Mouse (Mus musculus): Measurements from ENCODE around the gene Rnpc3.
"Not testable (repeated sequence)": the region's sequence is repeated elsewhere in the genome, so short reads cannot be mapped to it uniquely, and the experiment has no call there.

The Rnpc3 gene

DNA sequence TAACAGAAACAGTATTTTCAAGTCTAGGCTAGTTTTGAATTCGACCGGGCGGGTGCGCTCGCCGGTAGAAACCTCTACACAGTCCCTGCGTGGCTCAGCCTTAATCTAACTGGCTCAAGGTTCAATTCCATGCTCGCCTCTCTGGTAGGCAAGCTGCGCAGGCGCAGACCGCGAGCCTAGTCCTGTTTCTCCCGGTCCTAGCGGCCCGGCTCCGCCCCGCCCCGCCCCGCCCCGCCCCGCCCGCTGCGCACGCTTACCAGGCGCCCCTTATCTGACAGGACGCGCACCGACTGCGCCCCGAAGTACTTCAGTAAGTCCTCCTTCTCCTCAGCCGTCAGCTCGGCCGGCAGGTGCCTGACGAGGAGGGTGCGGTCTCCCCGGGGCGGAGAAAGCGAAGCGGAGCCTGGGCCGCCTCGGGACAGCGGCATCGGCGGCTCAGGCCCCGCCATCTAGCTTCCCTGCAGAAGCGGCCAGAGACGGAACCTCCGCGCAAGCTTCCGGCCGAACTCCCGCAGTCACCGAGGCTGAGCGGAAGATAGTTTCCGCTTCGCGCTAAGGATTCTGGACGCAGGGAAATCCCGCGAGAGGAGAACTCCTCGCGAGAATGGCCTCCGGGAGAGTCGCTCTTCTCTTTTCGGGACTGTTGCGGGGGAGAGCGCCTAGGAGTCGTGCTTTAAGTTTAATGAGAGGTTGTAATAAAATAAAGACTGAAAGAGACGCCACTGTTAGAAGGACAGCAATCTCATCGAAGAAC is at the start of gene Rnpc3:
Rnpc3 (minus strand) TSS at position 544 of the 754 bp plus-strand sequence.
- DNase-seq (ENCODE audit: low read depth in 2 of 2, low spot score in 2 of 2) = peak; percentile 90

DNA sequence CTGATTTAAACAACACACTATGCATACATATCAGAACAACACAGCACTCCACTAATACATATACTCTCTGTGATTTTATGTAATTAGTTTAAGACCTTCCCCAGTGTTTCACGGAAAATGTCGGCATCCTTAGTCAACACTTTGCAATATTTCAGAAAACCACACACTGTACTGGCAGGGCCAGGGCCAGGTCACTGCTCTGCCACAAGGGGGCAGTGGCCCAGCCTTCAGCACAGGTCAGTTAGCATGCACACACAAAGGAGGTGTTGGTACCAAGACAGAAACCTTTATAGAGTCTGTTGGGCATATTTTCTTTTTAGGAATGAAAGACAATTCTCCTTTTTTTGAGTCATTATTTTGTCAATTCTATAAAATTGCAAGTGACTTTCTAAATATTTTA is 27.0 kb upstream of the Rnpc3 start:
- DNase-seq (ENCODE audit: low read depth in 2 of 2, low spot score in 2 of 2) = no peak

DNA sequence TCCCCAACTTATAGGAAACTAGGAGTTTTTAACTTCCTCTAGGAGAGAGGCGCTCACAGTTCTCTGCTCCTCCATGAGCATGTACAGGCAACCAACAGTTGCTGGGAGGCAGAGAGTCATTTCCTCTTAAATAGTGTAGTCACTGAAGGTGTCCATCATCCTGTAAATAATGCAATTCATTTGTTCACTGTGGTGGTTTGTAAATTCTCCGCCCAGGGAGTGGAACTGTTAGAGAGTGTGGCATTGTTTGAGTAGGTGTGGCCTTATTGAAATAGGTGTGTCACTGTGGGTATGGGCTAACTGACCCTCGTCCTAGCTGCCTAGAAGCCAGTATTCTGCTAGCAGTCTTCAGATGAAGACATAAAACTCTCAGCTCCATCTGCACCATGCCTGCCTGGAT is 24.4 kb upstream of the Rnpc3 start:
- no peak for DNase-seq (ENCODE audit: low read depth in 2 of 2, low spot score in 2 of 2)

DNA sequence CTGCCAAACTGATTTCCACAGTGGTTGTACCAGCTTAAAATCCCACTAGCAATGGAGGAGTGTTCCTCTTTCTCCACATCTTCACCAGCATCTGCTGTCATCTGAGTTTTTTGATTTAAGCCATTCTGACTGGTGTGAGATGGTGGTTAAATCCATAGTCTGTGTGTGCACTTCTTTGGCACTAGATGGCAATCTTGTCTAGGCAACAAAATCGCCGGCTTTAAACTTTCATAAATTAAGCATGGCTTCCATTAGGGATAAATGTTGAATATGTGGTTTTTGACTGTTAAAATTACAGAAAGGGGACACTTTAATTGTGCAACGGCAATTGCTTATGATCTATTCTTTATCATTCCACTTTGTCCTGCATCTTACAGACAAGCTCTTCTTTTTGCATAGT is 21.4 kb upstream of the Rnpc3 start:
- DNase-seq (ENCODE audit: low read depth in 2 of 2, low spot score in 2 of 2) = not testable (repeated sequence)

DNA sequence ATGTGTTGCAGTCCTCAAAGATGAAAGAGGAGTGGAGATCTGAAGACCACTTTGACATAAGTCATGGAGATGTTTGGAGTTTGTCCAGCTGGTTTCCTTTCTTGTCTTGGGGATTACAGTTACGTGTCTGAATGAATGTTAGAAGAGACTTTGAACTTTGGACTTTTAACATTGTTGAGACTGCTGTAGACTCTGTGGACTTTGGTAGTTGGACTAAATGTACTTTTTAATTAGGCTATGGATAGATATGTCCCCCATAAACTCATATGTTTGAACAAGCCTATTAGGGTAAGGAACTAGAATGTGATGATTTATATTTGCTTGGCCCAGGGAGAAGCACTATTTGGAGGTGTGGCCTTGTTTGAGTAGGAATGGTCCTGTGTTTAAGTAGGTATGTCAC is 9.6 kb upstream of the Rnpc3 start:
- DNase-seq (ENCODE audit: low read depth in 2 of 2, low spot score in 2 of 2) = no peak

DNA sequence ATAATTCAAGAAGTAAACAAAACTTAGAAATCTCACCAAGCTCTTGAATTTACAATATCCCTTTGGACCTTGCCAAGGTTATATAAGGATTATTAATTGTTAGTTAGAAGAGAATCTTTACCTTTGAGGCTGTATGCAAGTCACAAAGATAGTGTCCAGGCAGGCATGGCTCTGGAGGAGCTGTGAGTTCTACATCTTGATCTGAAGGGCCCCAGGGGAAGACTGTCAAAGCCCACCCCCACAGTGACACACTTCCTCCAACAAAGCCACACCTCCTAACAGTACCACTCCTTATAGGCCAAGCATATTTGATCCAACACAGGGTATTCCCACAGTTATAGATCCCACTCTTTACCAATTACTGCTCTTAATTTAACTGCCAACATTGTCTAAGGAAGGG is 4.3 kb upstream of the Rnpc3 start:
- DNase-seq (ENCODE audit: low read depth in 2 of 2, low spot score in 2 of 2) = no peak

DNA sequence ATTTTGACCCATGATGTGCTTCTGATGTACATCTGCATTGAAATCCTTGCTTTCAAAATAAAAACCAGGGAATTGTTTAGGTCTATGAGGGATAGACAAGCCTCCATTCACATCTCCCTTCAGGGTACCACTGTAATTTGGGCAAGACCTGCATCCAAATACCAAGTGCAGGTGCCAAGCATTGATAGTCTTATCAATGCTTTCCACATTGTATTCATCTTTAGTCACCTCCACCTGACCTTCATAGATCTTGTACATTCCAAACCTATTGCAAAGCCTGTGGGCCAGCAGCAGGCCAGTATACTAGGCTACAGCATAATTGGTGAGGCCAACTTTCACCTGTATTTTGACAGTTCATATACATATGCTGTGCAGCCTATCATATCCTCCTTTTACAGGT is 1.7 kb upstream of the Rnpc3 start:
- no peak for DNase-seq (ENCODE audit: low read depth in 2 of 2, low spot score in 2 of 2)

DNA sequence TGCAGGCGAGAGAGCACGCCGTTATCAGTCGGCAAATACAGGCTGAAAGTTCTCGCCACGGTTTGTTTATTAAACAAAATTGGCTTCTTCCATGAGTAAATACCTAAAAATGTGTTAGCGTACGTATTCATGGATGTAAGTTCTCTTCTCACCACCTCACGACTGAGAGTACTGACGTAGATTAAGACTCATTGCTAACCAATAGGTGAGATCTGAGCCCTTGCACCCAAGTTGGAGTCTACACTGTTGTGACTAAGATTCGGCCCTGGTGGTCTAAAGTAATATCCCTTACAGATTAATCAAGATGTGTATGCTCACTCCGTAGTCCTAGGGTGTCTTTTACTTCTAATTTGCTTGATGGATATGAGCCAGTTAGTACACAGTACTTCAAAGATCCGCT is 615 bp upstream of the Rnpc3 start:
- peak in 1 of 2 experiments; percentile 5 for DNase-seq (ENCODE audit: low read depth in 2 of 2, low spot score in 2 of 2)

DNA sequence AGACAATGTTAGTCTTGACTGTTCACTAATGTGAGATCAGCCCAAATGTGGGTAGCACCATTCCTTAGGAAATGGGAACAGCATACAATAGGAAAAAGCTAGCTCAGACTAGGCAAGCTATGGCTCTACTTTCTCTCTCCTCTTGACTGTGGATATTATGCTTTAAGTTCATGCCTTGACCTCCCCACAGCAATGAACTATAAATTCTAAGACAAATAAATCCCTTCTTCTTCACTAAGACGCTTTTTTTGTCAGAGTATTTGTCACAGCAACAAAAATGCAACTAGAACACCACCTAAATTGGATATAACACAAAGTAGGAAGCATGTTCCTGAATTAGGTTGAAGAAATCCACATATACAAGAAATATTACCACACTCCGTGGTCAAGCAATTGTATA is 23.4 kb downstream of the Rnpc3 start, which contains the start of gene Amy1:
Amy1 (minus strand) TSS at position 101 of the 400 bp plus-strand sequence.
- DNase-seq (ENCODE audit: low read depth in 2 of 2, low spot score in 2 of 2) = no peak

DNA sequence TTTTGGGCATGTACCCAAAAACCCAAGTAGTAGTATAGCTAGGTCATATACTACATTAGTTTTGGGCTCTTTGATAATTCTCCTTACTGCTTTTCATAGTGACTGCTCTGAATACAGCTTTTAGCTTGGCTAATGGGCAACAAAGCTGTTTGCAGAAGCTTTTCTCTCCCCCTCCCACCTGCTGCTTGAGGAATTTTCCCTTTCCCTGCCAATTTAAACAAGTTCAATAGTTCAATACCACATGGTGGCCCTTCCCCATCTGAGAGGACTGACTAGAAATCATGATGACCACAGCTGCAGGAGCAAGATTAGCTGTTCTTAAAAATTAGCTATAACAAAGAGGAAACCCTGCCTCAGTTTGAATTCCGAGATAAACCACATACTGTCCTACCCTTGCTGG is 39.1 kb downstream of the Rnpc3 start:
- no peak for DNase-seq (ENCODE audit: low read depth in 2 of 2, low spot score in 2 of 2)

DNA sequence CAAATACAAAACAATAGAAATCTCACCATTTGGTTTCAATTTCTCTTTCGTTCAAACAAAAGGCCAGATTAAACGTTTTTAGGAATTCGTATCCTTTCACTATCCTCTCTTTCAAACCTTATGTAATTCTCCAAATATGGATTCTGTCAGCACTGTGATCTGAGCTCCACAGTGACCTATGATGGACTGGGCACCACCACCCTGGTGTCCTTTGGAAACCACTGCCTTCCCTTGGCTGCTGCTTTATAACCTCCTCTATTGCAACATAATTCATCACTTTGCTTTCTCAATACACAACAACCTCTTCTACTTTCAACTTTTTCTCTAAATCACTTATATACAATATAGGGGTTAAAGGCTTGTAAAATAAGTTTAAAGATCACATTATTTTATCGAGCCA is 55.4 kb downstream of the Rnpc3 start:
- DNase-seq (ENCODE audit: low read depth in 2 of 2, low spot score in 2 of 2) = no peak

DNA sequence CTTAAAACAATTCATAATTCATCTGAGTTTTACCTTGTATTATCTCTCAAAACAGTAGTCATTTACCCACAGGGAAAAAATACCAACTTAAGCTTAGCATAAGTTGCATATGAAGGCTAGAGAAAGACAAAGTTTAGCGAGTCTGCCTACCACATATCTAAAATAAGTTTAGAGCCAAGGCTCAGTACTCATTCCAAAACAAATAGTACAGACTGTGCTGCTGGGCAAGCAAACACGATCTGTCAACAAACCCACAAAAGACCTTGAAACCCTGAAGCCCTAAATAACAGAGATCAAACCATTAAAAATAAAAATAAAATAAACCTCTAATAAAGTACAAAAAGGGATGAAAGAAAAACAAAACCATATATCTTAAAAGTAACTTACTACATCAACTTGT is 55.8 kb downstream of the Rnpc3 start:
- no peak for DNase-seq (ENCODE audit: low read depth in 2 of 2, low spot score in 2 of 2)

DNA sequence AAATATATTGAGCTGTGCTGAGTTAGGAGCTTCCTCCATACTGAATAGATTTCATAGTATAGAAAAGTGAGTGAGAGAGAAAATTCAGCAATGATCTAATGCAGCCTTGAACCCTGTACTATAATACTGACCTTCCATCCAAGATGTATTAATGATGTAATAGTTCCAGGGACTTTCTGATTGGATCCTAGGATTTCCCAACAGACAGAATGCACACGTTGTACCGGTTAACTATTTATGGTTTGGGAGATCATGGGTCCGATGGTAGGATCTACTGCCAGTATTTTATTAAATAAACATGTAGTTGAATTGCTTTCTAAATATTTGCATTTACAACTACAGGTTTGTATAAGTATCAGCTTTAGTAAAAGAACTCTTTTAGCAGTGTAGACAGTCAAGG is 57.8 kb downstream of the Rnpc3 start:
- no peak for DNase-seq (ENCODE audit: low read depth in 2 of 2, low spot score in 2 of 2)
